Mouse (Mus musculus) erythroblast, adult 5-6 weeks (primary cell): Measurements from ENCODE around the gene Chst3. TPM values are rescaled to one million over a fixed set of nuclear protein-coding genes. Genes with fewer than 3 reads are reported as not detected.
"Not testable (repeated sequence)": the region's sequence is repeated elsewhere in the genome, so short reads cannot be mapped to it uniquely, and the experiment has no call there.

Source experiments
- ATAC-seq: replicated peaks from 2 replicates; pipeline ENCODE4 v1.8.0; 2016; ENCODE audit warnings: moderate number of reproducible peaks, mild to moderate bottlenecking, moderate TSS enrichment, inconsistent platforms; ENCODE audit not compliant: poor library complexity, low FRiP score, severe bottlenecking
- total RNA-seq, 2 experiments: library from RNA; stranded (forward) in 1 of 2; stranded (reverse) in 1 of 2; fragments of 150-400 nt in 1 of 2; fragments of 200-764, 138-1000 nt in 1 of 2; gene quantifications; 2 replicates each; pipeline versions ENCODE4 v1.2.3 to v1.2.4; 2015 to 2017; ENCODE audit warnings: low replicate concordance in 2 of 2

Gene Chst3
- total RNA-seq (2015; ENCODE audit: low replicate concordance) (not detected in 2 replicates), total RNA-seq (2017; ENCODE audit: low replicate concordance) (not detected in 2 replicates)

- ATAC-seq, result no peak
Observed at GRCm38 (mm10) chr10:60218591-60219499, at the start of gene Chst3. Gene Chst3, minus strand, starts transcription at chr10:60219260.

GRCm38 (mm10) chr10:60268738-60269137 lies 49.7 kb upstream of the Chst3 start:
- ATAC-seq, result no peak

GRCm38 (mm10) chr10:60266842-60267401 lies 47.9 kb upstream of the Chst3 start:
- ATAC-seq, result no peak

DNA sequence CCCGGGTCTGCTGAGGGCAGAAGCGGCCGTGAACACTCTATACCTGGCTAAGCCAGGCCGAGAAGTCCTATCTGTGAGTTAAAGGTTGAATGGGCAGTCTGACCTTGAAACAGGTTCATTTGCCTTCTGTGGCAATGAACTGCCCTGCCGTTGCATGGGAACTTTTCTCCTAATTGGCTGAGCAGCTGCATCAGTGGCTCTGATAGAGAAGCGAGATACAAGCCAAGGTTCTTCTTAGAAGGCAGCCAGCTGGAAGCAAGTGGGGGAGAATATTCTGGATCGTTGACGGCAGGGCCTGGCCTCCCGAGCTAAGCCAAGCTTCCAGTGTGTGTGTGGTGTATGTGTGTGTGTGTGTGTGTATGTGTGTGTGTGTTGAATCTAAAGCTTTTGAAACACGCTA lies 46.2 kb upstream of the Chst3 start:
- no peak for ATAC-seq

GRCm38 (mm10) chr10:60263351-60263750 lies 44.3 kb upstream of the Chst3 start:
- no peak for ATAC-seq

- no peak for ATAC-seq
Observed at GRCm38 (mm10) chr10:60262386-60262785, 43.3 kb upstream of the Chst3 start.

DNA sequence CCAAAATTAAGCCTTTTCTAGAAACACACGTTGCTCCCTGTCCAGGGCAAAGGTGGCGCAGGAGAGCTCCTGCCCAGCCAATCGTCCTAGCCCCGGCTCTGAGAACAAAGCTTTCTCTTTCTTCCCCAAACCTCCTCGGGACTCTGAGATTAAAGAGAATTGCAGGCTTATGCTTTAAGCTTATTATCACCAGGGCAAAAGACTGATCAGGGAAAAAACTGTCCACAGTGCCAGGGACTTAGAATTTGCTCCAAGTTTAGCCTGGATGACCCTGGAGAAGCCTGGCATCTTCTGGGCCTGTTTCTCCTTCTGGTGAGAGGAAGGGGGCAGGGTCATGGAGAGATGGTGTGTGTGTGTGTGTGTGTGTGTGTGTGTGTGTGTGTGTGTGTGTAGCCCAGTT lies 42.5 kb upstream of the Chst3 start:
- no peak for ATAC-seq

GRCm38 (mm10) chr10:60260557-60261294 lies 41.7 kb upstream of the Chst3 start:
- ATAC-seq, result no peak

DNA sequence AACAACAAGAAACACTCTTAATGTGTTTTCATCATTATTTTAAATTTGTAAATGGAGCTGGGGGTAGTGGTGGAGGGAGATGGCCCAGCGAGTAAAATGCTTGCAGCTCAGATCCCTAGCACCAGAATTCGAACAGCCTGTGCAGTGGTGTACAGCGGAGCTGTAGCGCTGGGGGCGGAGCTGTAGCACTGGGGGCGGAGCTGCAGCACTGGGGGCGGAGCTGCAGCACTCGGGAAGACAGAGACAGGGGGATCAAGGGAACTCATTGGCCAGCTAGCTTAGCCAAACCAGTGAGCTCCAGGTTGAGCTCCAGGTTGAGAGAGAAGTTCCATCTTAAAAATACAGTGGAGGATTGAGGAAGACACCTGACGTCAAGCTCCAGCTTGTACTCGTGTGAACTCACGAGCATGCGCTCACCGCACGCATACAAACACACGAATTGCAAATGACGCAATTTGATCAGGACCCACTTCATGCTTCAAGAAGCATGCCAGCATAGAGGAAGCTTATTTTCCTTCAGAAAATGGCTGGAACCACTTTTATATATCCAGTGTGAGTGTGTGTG lies 38.3 kb upstream of the Chst3 start:
- ATAC-seq, result no peak

DNA sequence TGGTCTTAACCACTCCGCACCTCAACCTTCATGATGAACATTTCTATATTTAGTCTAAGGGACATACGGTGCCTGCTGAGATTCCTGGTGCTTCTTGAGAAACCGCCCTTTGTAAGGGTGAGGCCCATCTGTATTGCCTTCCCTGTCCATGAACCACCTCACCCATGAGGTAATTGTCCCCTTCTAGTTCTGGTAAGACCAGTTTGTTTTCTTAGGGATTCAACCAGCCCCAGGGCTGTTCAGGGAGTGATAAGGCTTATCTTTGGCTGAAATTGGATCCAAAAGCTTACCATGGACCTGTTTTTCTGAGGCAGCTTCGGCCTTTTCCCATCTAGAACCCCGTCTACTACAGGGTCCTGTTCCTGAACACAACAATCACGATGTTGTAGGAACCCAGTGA lies 37.0 kb upstream of the Chst3 start:
- ATAC-seq, result no peak

DNA sequence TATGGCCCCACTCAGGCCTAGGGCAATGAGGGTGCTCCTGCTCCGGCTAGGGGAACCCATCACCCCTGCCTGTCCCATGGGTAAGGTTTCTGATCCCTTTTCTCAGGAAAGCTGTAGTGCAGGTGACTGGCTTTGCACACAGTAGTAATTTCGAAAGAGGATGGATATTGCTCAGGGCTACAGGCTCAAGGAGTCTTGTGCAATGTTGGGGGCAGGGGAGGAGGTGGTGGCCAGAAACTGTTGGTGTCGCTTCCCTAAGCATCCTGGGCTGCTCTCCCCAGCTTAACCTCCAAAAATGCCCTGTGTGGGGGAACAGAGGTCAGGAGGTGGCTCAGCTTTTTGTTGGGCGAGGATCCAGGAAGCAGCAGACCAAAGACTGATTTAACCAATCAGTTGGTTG lies 33.5 kb upstream of the Chst3 start:
- ATAC-seq, result no peak

- ATAC-seq, result no peak
Observed at GRCm38 (mm10) chr10:60252187-60252586, 33.1 kb upstream of the Chst3 start.

DNA sequence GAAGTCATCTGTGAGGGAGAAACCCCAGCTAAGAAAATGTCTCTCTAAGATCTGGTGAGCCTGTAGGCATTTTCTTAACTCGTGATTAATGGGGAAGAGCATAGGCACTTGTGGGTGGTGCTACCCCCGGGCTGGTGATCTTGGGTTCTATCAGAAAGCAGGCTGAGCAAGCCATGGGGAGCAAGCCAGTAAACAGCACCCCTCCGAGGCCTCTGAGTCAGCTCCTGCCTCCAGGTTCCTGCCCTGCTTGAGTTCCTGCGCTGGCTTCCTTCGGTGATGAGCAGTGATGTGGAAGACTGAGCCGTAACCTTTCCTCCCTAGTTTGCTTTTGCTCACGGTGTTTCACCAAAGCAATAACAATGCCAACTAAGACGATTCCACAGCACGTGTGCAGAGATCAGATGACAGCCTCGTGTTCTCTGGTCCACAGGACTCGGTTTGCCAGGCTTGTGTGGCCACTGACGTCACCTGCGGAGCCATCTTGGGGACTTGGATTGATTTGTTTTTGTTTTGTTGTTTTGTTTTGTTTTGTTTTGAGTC lies 31.4 kb upstream of the Chst3 start:
- no peak for ATAC-seq

- ATAC-seq, result not testable (repeated sequence)
Observed at GRCm38 (mm10) chr10:60248345-60248744, 29.3 kb upstream of the Chst3 start.

GRCm38 (mm10) chr10:60246519-60246918 lies 27.5 kb upstream of the Chst3 start:
- peak; percentile 61 for ATAC-seq

GRCm38 (mm10) chr10:60245635-60246034 lies 26.6 kb upstream of the Chst3 start:
- no peak for ATAC-seq

GRCm38 (mm10) chr10:60245041-60245440 lies 26.0 kb upstream of the Chst3 start:
- peak; percentile 94 for ATAC-seq

- no peak for ATAC-seq
Observed at GRCm38 (mm10) chr10:60243941-60244340, 24.9 kb upstream of the Chst3 start.

DNA sequence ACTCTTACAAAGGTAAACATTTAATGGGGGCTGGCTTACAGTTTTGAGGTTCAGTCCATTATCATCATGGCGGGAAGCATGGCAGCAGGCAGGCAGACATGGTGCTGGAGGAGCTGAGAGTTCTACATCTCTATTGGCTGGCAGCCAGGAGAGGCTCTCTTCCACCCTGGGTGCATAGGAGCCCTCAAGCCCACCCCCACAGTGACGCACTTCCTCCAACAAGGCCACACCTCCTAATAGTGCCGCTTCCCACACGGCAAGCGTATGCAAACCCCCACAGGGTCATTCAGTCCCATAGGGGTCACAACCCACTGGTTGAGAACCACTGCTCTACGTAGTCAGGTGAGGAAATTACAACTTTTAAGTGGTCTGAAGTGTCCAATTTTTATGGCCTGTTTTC lies 21.4 kb upstream of the Chst3 start:
- no peak for ATAC-seq
